Mouse (Mus musculus): ENCODE data around the gene Cnbd2. TPM values are rescaled to one million over a fixed set of nuclear protein-coding genes. Genes with fewer than 3 reads are reported as not detected.

Gene Cnbd2
- total RNA-seq, 2 experiments from 2014 or later = 0.86 to 0.92 TPM

GRCm38 (mm10) chr2:156318491-156318890, 6.4 kb downstream of the Cnbd2 start:
- TF ChIP-seq CTCF (IDR thresholded peaks at IDR 0.05) = no peak
- intact Hi-C loops (cut with DNase I) = no loop called here
- Histone ChIP-seq H3K27ac (no peak overlapping the region), H3K4me3 (no peak overlapping the region)
- DNase-seq = no peak

- Histone ChIP-seq H3K27ac (no peak overlapping the region), H3K4me3 (no peak overlapping the region)
- no peak for DNase-seq
- TF ChIP-seq CTCF (IDR thresholded peaks at IDR 0.05) = no peak
- intact Hi-C loops (cut with DNase I) = no loop called here
Observed at GRCm38 (mm10) chr2:156321538-156321937, 9.4 kb downstream of the Cnbd2 start.

- H3K4me3 ChIP-seq = peak overlapping the region; percentile 7; the same call in 1 of the 2 replicates
Observed at GRCm38 (mm10) chr2:156324116-156324588, 12.1 kb downstream of the Cnbd2 start.

GRCm38 (mm10) chr2:156324681-156325080, 12.6 kb downstream of the Cnbd2 start:
- Histone ChIP-seq H3K4me3 (peak overlapping the region; percentile 7; the same call in 1 of the 2 replicates), H3K27ac (peak overlapping the region; percentile 32)
- intact Hi-C loops (cut with DNase I) = no loop called here
- no peak for TF ChIP-seq CTCF (IDR thresholded peaks at IDR 0.05)
- DNase-seq = peak; percentile 48

More at GRCm38 (mm10) chr2:156324116-156324588, 12.1 kb downstream of the Cnbd2 start:
- no peak for TF ChIP-seq CTCF (IDR thresholded peaks at IDR 0.05)
- intact Hi-C loops (cut with DNase I) = no loop called here
- H3K27ac ChIP-seq = peak overlapping the region; percentile 32
- peak; percentile 31 for DNase-seq

- TF ChIP-seq CTCF (IDR thresholded peaks at IDR 0.05) = no peak
- Histone ChIP-seq H3K27ac (no peak overlapping the region), H3K4me3 (no peak overlapping the region)
- intact Hi-C loops (cut with DNase I) = no loop called here
- no peak for DNase-seq
Observed at GRCm38 (mm10) chr2:156330681-156331080, 18.6 kb downstream of the Cnbd2 start.

GRCm38 (mm10) chr2:156331446-156331965, 19.4 kb downstream of the Cnbd2 start:
- no peak overlapping the region for H3K4me3 ChIP-seq
- TF ChIP-seq CTCF (IDR thresholded peaks at IDR 0.05) = no peak
- H3K27ac ChIP-seq = no peak overlapping the region
- intact Hi-C loops (cut with DNase I) = no loop called here
- DNase-seq = no peak

- H3K4me3 ChIP-seq = no peak overlapping the region
- no peak for DNase-seq
- no peak overlapping the region for H3K27ac ChIP-seq
- intact Hi-C loops (cut with DNase I) = loop anchor here (5.0 kb wide), 2 partner anchors 177 to 367 kb away; no protein-coding TSS in a partner anchor
- no peak for TF ChIP-seq CTCF (IDR thresholded peaks at IDR 0.05)
Observed at GRCm38 (mm10) chr2:156340078-156340477, 28.0 kb downstream of the Cnbd2 start.

- peak; percentile 67 for TF ChIP-seq CTCF (IDR thresholded peaks at IDR 0.05)
- H3K4me3 ChIP-seq = peak overlapping the region; percentile 23; the same call in 1 of the 2 replicates
- intact Hi-C loops (cut with DNase I) = loop anchor here (2.0 to 5.0 kb wide), 3 partner anchors 116 to 362 kb away; no protein-coding TSS in a partner anchor
- H3K27ac ChIP-seq = no peak overlapping the region
- DNase-seq = peak; percentile 30
Observed at GRCm38 (mm10) chr2:156344775-156345532, 32.9 kb downstream of the Cnbd2 start.

GRCm38 (mm10) chr2:156348812-156349211, 36.7 kb downstream of the Cnbd2 start:
- H3K27ac ChIP-seq = no peak overlapping the region
- intact Hi-C loops (cut with DNase I) = no loop called here
- no peak for TF ChIP-seq CTCF (IDR thresholded peaks at IDR 0.05)
- no peak for DNase-seq
- no peak overlapping the region for H3K4me3 ChIP-seq

- no peak for TF ChIP-seq CTCF (IDR thresholded peaks at IDR 0.05)
- H3K4me3 ChIP-seq = no peak overlapping the region
- intact Hi-C loops (cut with DNase I) = no loop called here
- no peak for DNase-seq
- no peak overlapping the region for H3K27ac ChIP-seq
Observed at GRCm38 (mm10) chr2:156349286-156349848, 37.3 kb downstream of the Cnbd2 start.

GRCm38 (mm10) chr2:156351243-156351642, 39.1 kb downstream of the Cnbd2 start:
- no peak for DNase-seq
- H3K27ac ChIP-seq = no peak overlapping the region
- H3K4me3 ChIP-seq = no peak overlapping the region
- peak; percentile 33; the same call in 1 of the 2 replicates for TF ChIP-seq CTCF (IDR thresholded peaks at IDR 0.05)
- intact Hi-C loops (cut with DNase I) = no loop called here

- peak; percentile 46 for TF ChIP-seq CTCF (IDR thresholded peaks at IDR 0.05)
- Histone ChIP-seq H3K27ac (no peak overlapping the region), H3K4me3 (no peak overlapping the region)
- no peak for DNase-seq
- intact Hi-C loops (cut with DNase I) = no loop called here
Observed at GRCm38 (mm10) chr2:156352413-156353165, 40.5 kb downstream of the Cnbd2 start.
